Mouse (Mus musculus) right cerebral cortex, postnatal 25 days (tissue): ENCODE measurements around the gene Cecr2.
"Not testable (repeated sequence)": the region's sequence is repeated elsewhere in the genome, so short reads cannot be mapped to it uniquely, and the experiment has no call there.

ENCODE experiments used
- DNase-seq: peaks from one replicate; pipeline ENCODE4 v3.0.0; 2022

The Cecr2 gene

GRCm38 (mm10) chr6:120665816-120666760 lies at the start of gene Cecr2:
Gene Cecr2, plus strand, starts transcription at chr6:120666369.
- peak; percentile 58 for DNase-seq

- no peak for DNase-seq
Measured at GRCm38 (mm10) chr6:120617586-120617985, 48.6 kb upstream of the Cecr2 start.

- no peak for DNase-seq
Measured at GRCm38 (mm10) chr6:120618518-120619402, 47.4 kb upstream of the Cecr2 start.

GRCm38 (mm10) chr6:120620193-120620592 lies 46.0 kb upstream of the Cecr2 start:
- no peak for DNase-seq

- no peak for DNase-seq
Measured at GRCm38 (mm10) chr6:120625081-120625480, 41.1 kb upstream of the Cecr2 start.

- no peak for DNase-seq
Measured at GRCm38 (mm10) chr6:120627096-120627495, 39.1 kb upstream of the Cecr2 start.

GRCm38 (mm10) chr6:120628963-120629362 lies 37.2 kb upstream of the Cecr2 start:
- DNase-seq: no peak

GRCm38 (mm10) chr6:120635391-120636028 lies 30.7 kb upstream of the Cecr2 start:
- DNase-seq: no peak

- no peak for DNase-seq
Measured at GRCm38 (mm10) chr6:120639547-120639946, 26.6 kb upstream of the Cecr2 start.

- no peak for DNase-seq
Measured at GRCm38 (mm10) chr6:120641866-120642378, 24.2 kb upstream of the Cecr2 start.

- no peak for DNase-seq
Measured at GRCm38 (mm10) chr6:120643776-120644175, 22.4 kb upstream of the Cecr2 start.

- no peak for DNase-seq
Measured at GRCm38 (mm10) chr6:120644346-120645299, 21.5 kb upstream of the Cecr2 start.

GRCm38 (mm10) chr6:120647246-120648028 lies 18.7 kb upstream of the Cecr2 start:
- not testable (repeated sequence) for DNase-seq

- DNase-seq: no peak
Measured at GRCm38 (mm10) chr6:120648205-120648604, 18.0 kb upstream of the Cecr2 start.

GRCm38 (mm10) chr6:120652666-120653065 lies 13.5 kb upstream of the Cecr2 start:
- no peak for DNase-seq

GRCm38 (mm10) chr6:120655702-120656101 lies 10.5 kb upstream of the Cecr2 start:
- DNase-seq: no peak

GRCm38 (mm10) chr6:120658848-120659247 lies 7.3 kb upstream of the Cecr2 start:
- DNase-seq: peak; percentile 5

GRCm38 (mm10) chr6:120665415-120665815 lies 754 bp upstream of the Cecr2 start:
- DNase-seq: peak; percentile 32

GRCm38 (mm10) chr6:120666761-120667421 lies 722 bp downstream of the Cecr2 start:
- DNase-seq: peak; percentile 53

- DNase-seq: no peak
Measured at GRCm38 (mm10) chr6:120667422-120667781, 1.2 kb downstream of the Cecr2 start.
